Mouse (Mus musculus) liver, postnatal 0 days (tissue): ENCODE results near the gene Dct.

Source experiments
- CTCF ChIP-seq: sonication (generic); IDR thresholded peaks from 2 replicates; pipeline ENCODE4 v1.5.1; 2016; ENCODE audit warnings: antibody characterized with exemption, low read depth
- EP300 ChIP-seq: IDR thresholded peaks from 2 replicates; pipeline ENCODE4 v1.6.1; 2016; ENCODE audit warnings: antibody characterized with exemption, low read depth, mild to moderate bottlenecking

DNA sequence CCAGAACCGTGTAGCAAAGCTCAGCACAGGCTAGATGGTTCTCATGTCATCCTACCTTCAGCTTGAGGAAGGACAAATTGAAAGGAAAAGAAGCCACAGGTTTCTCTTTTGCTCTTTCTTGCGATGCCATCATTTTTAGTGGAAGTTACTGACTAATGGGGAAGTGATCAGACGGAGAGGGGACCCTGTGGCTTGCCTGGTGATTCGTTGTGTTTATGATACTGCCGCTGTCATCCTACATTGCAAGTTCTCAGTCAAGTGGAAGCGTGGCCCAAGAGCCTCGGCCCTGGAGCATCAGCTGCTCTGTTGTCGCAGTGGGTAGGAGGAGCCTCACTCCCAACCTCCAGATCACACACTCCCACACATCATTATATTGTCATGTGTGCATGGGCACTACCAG, 61.8 kb downstream of the Dct start:
- TF ChIP-seq EP300 (no peak), CTCF (no peak)
